Mouse (Mus musculus) E14TG2a.4 (cell line): ENCODE measurements at regions not wholly inside any gene's neighbourhood (a gene's known extent, or its start where the extent isn't known, plus 50 kb on each side); places are given as distances from the start of the nearest gene placed in this dataset.

Experiments
- CTCF ChIP-seq: conservative IDR thresholded peaks from 2 replicates; pipeline ENCODE4 v1.5.1; 2014; ENCODE audit warnings: low read length
- POU5F1 ChIP-seq: IDR thresholded peaks from 2 replicates; pipeline ENCODE4 v1.6.1; 2014; ENCODE audit warnings: low read length, borderline replicate concordance

GRCm38 (mm10) chr19:19880895-19881294 lies 509.8 kb downstream of the Anxa1 start:
- TF ChIP-seq CTCF, result no peak
- no peak for TF ChIP-seq POU5F1
